Mouse (Mus musculus): ENCODE measurements around the gene Sema5a.

DNA sequence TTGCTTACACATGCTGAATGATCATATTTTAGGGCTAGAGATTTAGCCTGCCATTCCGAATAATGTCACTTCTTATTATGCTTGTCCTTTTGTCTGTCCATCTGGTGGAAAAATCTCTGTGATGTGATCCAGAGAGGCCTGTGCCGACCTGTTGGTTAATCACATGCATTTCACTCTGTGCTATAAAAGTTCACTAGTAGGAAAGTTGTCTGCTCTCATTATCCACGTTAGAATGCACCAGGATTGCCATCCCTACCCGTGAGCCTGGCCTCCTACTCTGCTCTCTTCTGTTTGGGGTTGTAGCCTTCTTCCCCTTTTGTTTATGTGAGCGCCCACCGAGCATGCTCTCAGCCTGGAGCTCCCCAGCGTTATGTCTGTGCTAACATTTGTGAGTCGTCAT lies 108.4 kb downstream of the Sema5a start:
- TF ChIP-seq GATA1 (IDR thresholded peaks at IDR 0.05; ENCODE audit: low read length): no peak
- no peak for TF ChIP-seq TAL1 (IDR thresholded peaks at IDR 0.05; ENCODE audit: low read length)
